17 mouse cellular contexts compared by ENCODE assay signal in genomic region chr3:95953522-95953921, GRCm38 (mm10). TPM values are rescaled to one million over a fixed set of nuclear protein-coding genes. Genes with fewer than 3 reads are reported as not detected.
DNase-seq lines count a peak whose midpoint lies in the region; ATAC-seq and TF ChIP-seq lines count a peak whose summit lies in the region.
"Had no signal": no experiment of that assay in that cellular context is flagged by ENCODE, and none has a peak within 500 bp of the region (broad histone marks: within the 10 kb centered on the region; RNA-seq: fewer than 3 reads in every experiment).

No protein-coding gene starts in this region.

- peak overlapping the region; percentile 73 for H3K27ac ChIP-seq in forebrain, embryonic 12.5 days
- 0 out of 2 replicates have a peak overlapping the region, but pooled peaks have one; percentile 29 for H3K27ac ChIP-seq in forebrain, postnatal 0 days (ENCODE audit: low read depth, low read length)
- H3K27ac ChIP-seq in macrophage = 0 out of 2 replicates have a peak overlapping the region, but pooled peaks have one; percentile 46
- H3K27ac ChIP-seq: liver, embryonic 12.5 days had no signal

- peak overlapping the region; percentile 50 for H3K4me3 ChIP-seq in megakaryocyte, embryonic 14.5 days (replicated peaks)
- H3K4me3 ChIP-seq in forebrain, embryonic 12.5 days (replicated peaks) = no peak overlapping the region
- H3K4me3 ChIP-seq in forebrain, postnatal 0 days (ENCODE audit: low read depth, low read length) = no peak overlapping the region
- no peak overlapping the region for H3K4me3 ChIP-seq in macrophage (ENCODE audit: inconsistent target)
- H3K4me3 ChIP-seq: liver, embryonic 12.5 days had no signal

- H3K4me1 ChIP-seq in megakaryocyte, embryonic 14.5 days = peaks cover 57% of the 10 kb centered on the region
- peaks cover 16% of the 10 kb centered on the region for H3K4me1 ChIP-seq in forebrain, embryonic 12.5 days
- H3K4me1 ChIP-seq in forebrain, postnatal 0 days (ENCODE audit: insufficient read depth) = no peaks in the 10 kb centered on the region

- no peaks in the 10 kb centered on the region for H3K27me3 ChIP-seq in megakaryocyte, embryonic 14.5 days (replicated peaks)
- no peaks in the 10 kb centered on the region for H3K27me3 ChIP-seq in forebrain, embryonic 12.5 days
- H3K27me3 ChIP-seq in forebrain, postnatal 0 days (ENCODE audit: insufficient read depth, low read length) = no peaks in the 10 kb centered on the region
- H3K27me3 ChIP-seq: liver, embryonic 12.5 days had no signal

- DNase-seq in forebrain, postnatal 0 days = no peak
- DNase-seq in adrenal gland, adult (ENCODE audit: inconsistent age in 2 of 2, low spot score in 1 of 2) = no peak
- no peak for DNase-seq in yolk sac, embryonic 10.5 days (ENCODE audit: low spot score)
- DNase-seq in adrenal gland, adult 8-10 months = no peak
- DNase-seq: adrenal gland, postnatal 25 days; cerebellum, adult 9-10 months; gastrocnemius, postnatal 25 days; heart, postnatal 4 days; kidney, adult 2 months; kidney, postnatal 25 days; right cerebral cortex, adult 18-20 months had no signal

- peaks cover 3% of the 10 kb centered on the region for H3K36me3 ChIP-seq in megakaryocyte, embryonic 14.5 days (replicated peaks; ENCODE audit: low read length)
- peaks cover 7% of the 10 kb centered on the region; the same call in 1 of the 2 replicates for H3K36me3 ChIP-seq in forebrain, embryonic 12.5 days (replicated peaks)
- no peaks in the 10 kb centered on the region for H3K36me3 ChIP-seq in forebrain, postnatal 0 days (ENCODE audit: insufficient read depth)
- H3K36me3 ChIP-seq in macrophage (ENCODE audit: inconsistent target) = no peaks in the 10 kb centered on the region

- H3K9me3 ChIP-seq in megakaryocyte, embryonic 14.5 days = no peaks in the 10 kb centered on the region
- no peaks in the 10 kb centered on the region for H3K9me3 ChIP-seq in forebrain, embryonic 12.5 days
- H3K9me3 ChIP-seq in forebrain, postnatal 0 days (ENCODE audit: low read length) = no peaks in the 10 kb centered on the region
- H3K9me3 ChIP-seq: liver, embryonic 12.5 days had no signal

- H3K4me2 ChIP-seq in forebrain, embryonic 12.5 days = 0 out of 2 replicates have a peak overlapping the region, but pooled peaks have one; percentile 0
- H3K4me2 ChIP-seq in forebrain, postnatal 0 days (ENCODE audit: low read depth) = no peak overlapping the region
- H3K4me2 ChIP-seq: liver, embryonic 12.5 days had no signal

- TF ChIP-seq CTCF in forebrain, postnatal 0 days (IDR thresholded peaks at IDR 0.05; ENCODE audit: low read depth) = no peak

- peak overlapping the region; percentile 17; the same call in 1 of the 2 replicates for H3K9ac ChIP-seq in forebrain, embryonic 12.5 days
- no peak overlapping the region for H3K9ac ChIP-seq in forebrain, postnatal 0 days
- H3K9ac ChIP-seq: liver, embryonic 12.5 days had no signal

- WGBS in forebrain, embryonic 12.5 days = 60% methylated on average over 3 of the region's 3 CpGs
- 61% methylated on average over 3 of the region's 3 CpGs for WGBS in forebrain, postnatal 0 days
- 53% methylated on average over 3 of the region's 3 CpGs for WGBS in macrophage (ENCODE audit: missing documents)

- no peak for ATAC-seq in megakaryocyte, adult 5-6 weeks (ENCODE audit: poor library complexity, severe bottlenecking)
- ATAC-seq in forebrain, embryonic 12.5 days (ENCODE audit: low FRiP score) = no peak
- ATAC-seq in forebrain, postnatal 0 days = no peak
- ATAC-seq: liver, embryonic 12.5 days had no signal

- H3K79me2 ChIP-seq in macrophage (ENCODE audit: inconsistent target) = no peaks in the 10 kb centered on the region

RNA-seq across cellular contexts. Expression of gene Anp32e, which starts 24.5 kb away (rescaled TPM):
- 3.7 and 183 TPM in 2 replicates for polyA plus RNA-seq in megakaryocyte, embryonic 14.5 days (2012; ENCODE audit: insufficient read depth, low replicate concordance)
- 88.7 and 117 TPM in 2 replicates for total RNA-seq in megakaryocyte, adult 5-6 weeks (2015)
- total RNA-seq in megakaryocyte, adult 5-6 weeks (2017) = 250 and 285 TPM in 2 replicates
- polyA plus RNA-seq in forebrain, embryonic 12.5 days (2016; fragmentation: Nextera tagmentation; extraction: Ambion mirVana) = 405 and 446 TPM in 2 replicates
- 27.5 and 34.4 TPM in 2 replicates for total RNA-seq in forebrain, postnatal 0 days (2014; rRNA removed)
- 84.1 and 109 TPM in 2 replicates for polyA plus RNA-seq in forebrain, postnatal 0 days (2015; fragmentation: Nextera tagmentation; extraction: Ambion mirVana)
- 10 to 100 TPM in 16 of 26 experiments, 1 to 10 TPM in 10; 5.8 to 31.9 (median 11.0) TPM for total RNA-seq in macrophage (2018; cell fraction: chromatin; rRNA removed)
- 10 to 100 TPM; 24.0 to 62.5 (median 37.7) TPM for total RNA-seq in macrophage (2018; cell fraction: cytosol; rRNA removed)
- 10 to 100 TPM; 11.2 to 50.9 (median 18.7) TPM for total RNA-seq in macrophage (2018; cell fraction: nucleus; rRNA removed)
- polyA plus RNA-seq in macrophage (2018) = 40.1 to 196 TPM (median 80.7 TPM) in 3 replicates
- total RNA-seq in adrenal gland, adult 8-10 months (2022) = 10 to 100 TPM; 83.8 to 94.0 (median 88.4) TPM

RNA-seq across cellular contexts. Expression of gene Plekho1, which starts 42.3 kb away (rescaled TPM):
- polyA plus RNA-seq in megakaryocyte, embryonic 14.5 days (2012; ENCODE audit: insufficient read depth, low replicate concordance) = 556 and 663 TPM in 2 replicates
- total RNA-seq in megakaryocyte, adult 5-6 weeks (2015) = 116 and 124 TPM in 2 replicates
- total RNA-seq in megakaryocyte, adult 5-6 weeks (2017) = 104 and 119 TPM in 2 replicates
- 91.3 and 95.1 TPM in 2 replicates for polyA plus RNA-seq in forebrain, embryonic 12.5 days (2016; fragmentation: Nextera tagmentation; extraction: Ambion mirVana)
- 93.5 and 135 TPM in 2 replicates for total RNA-seq in forebrain, postnatal 0 days (2014; rRNA removed)
- 51.8 and 60.1 TPM in 2 replicates for polyA plus RNA-seq in forebrain, postnatal 0 days (2015; fragmentation: Nextera tagmentation; extraction: Ambion mirVana)
- total RNA-seq in macrophage (2018; cell fraction: chromatin; rRNA removed) = 100 to 1,000 TPM; 115 to 354 (median 220) TPM
- 100 to 1,000 TPM; 154 to 259 (median 208) TPM for total RNA-seq in macrophage (2018; cell fraction: cytosol; rRNA removed)
- 100 to 1,000 TPM; 160 to 320 (median 230) TPM for total RNA-seq in macrophage (2018; cell fraction: nucleus; rRNA removed)
- polyA plus RNA-seq in macrophage (2018) = 189 to 264 TPM (median 249 TPM) in 3 replicates
- total RNA-seq in adrenal gland, adult 8-10 months (2022) = 10 to 100 TPM; 16.8 to 33.6 (median 28.7) TPM

RNA-seq across cellular contexts. Expression of gene Car14, which starts 49.0 kb away (rescaled TPM):
- not detected in 2 replicates for polyA plus RNA-seq in megakaryocyte, embryonic 14.5 days (2012; ENCODE audit: insufficient read depth, low replicate concordance)
- total RNA-seq in megakaryocyte, adult 5-6 weeks (2015) = not detected in 2 replicates
- not detected in 2 replicates for total RNA-seq in megakaryocyte, adult 5-6 weeks (2017)
- polyA plus RNA-seq in forebrain, embryonic 12.5 days (2016; fragmentation: Nextera tagmentation; extraction: Ambion mirVana) = 26.3 and 32.1 TPM in 2 replicates
- total RNA-seq in forebrain, postnatal 0 days (2014; rRNA removed) = 5.0 and 9.4 TPM in 2 replicates
- polyA plus RNA-seq in forebrain, postnatal 0 days (2015; fragmentation: Nextera tagmentation; extraction: Ambion mirVana) = 11.2 and 12.8 TPM in 2 replicates
- not detected for total RNA-seq in macrophage (2018; cell fraction: chromatin; rRNA removed)
- total RNA-seq in macrophage (2018; cell fraction: cytosol; rRNA removed) = not detected
- not detected for total RNA-seq in macrophage (2018; cell fraction: nucleus; rRNA removed)
- not detected in 3 replicates for polyA plus RNA-seq in macrophage (2018)
- 1 to 10 TPM in 1 of 4 experiments, under 1 TPM in 2, not detected in 1; 0.22 to 2.4 (median 0.55) TPM for total RNA-seq in adrenal gland, adult 8-10 months (2022)
- total RNA-seq: neutrophil, adult 5-6 weeks had no signal

RNA-seq across cellular contexts. Expression of gene Aph1a, which starts 59.8 kb away (rescaled TPM):
- polyA plus RNA-seq in megakaryocyte, embryonic 14.5 days (2012; ENCODE audit: insufficient read depth, low replicate concordance) = 39.8 and 61.7 TPM in 2 replicates
- total RNA-seq in megakaryocyte, adult 5-6 weeks (2015) = 28.3 and 31.4 TPM in 2 replicates
- total RNA-seq in megakaryocyte, adult 5-6 weeks (2017) = 38.9 and 39.2 TPM in 2 replicates
- 32.2 and 37.5 TPM in 2 replicates for polyA plus RNA-seq in forebrain, embryonic 12.5 days (2016; fragmentation: Nextera tagmentation; extraction: Ambion mirVana)
- 59.3 and 77.2 TPM in 2 replicates for total RNA-seq in forebrain, postnatal 0 days (2014; rRNA removed)
- 44.3 and 46.0 TPM in 2 replicates for polyA plus RNA-seq in forebrain, postnatal 0 days (2015; fragmentation: Nextera tagmentation; extraction: Ambion mirVana)
- 10 to 100 TPM; 15.8 to 41.0 (median 25.3) TPM for total RNA-seq in macrophage (2018; cell fraction: chromatin; rRNA removed)
- 100 to 1,000 TPM in 5 of 26 experiments, 10 to 100 TPM in 21; 62.3 to 107 (median 88.7) TPM for total RNA-seq in macrophage (2018; cell fraction: cytosol; rRNA removed)
- total RNA-seq in macrophage (2018; cell fraction: nucleus; rRNA removed) = 100 to 1,000 TPM in 1 of 26 experiments, 10 to 100 TPM in 25; 43.3 to 101 (median 66.3) TPM
- 49.5 to 102 TPM (median 98.0 TPM) in 3 replicates for polyA plus RNA-seq in macrophage (2018)
- total RNA-seq in adrenal gland, adult 8-10 months (2022) = 100 to 1,000 TPM; 114 to 155 (median 121) TPM

Comparison
In these comparisons a context has a peak if more than half of its experiments do, and no peak if none do; other contexts are left out.
1. RNA of gene Car14, which starts 49.0 kb away (polyA plus RNA-seq): 26.3 to 32.1 TPM in forebrain, embryonic 12.5 days and 11.2 to 12.8 TPM in forebrain, postnatal 0 days; not detected in megakaryocyte, embryonic 14.5 days and not detected in macrophage; every median in the first group is over 10 times any median in the second.
2. Peak in every context shown above with its lines, with median percentiles within 50 percentile points of each other: H3K27ac ChIP-seq.